15 mouse cellular contexts compared by ENCODE assay signal in the genomic region with DNA sequence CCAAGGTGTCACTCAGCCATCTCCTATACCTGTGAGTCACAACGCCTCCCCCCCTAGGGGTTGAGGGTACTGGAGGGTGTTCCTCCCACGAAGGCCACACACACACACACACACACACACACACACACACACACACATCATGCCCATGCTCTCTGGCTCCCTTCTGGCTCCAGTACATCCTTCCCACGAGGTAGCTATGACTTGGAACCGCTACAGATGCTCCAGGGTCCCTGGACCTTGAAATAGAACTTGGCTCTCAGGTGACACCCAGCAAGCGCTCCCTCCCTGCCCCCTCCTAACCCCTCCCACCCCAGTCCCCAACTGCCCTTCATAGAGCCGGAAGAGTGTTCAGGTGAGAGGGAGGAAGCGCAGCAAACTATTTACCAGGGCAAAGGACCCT. TPM values are rescaled to one million over a fixed set of nuclear protein-coding genes. Genes with fewer than 3 reads are reported as not detected.
"Had no signal": no experiment of that assay in that cellular context is flagged by ENCODE, and none has a peak within 500 bp of the region (broad histone marks: within the 10 kb centered on the region; RNA-seq: fewer than 3 reads in every experiment).

No protein-coding gene starts in this region.

- ATAC-seq: midbrain, embryonic 13.5 days had no signal

- H3K36me3 ChIP-seq: limb, embryonic 13.5 days; midbrain, embryonic 13.5 days; neural tube, embryonic 15.5 days had no signal

- H3K9ac ChIP-seq: limb, embryonic 13.5 days; liver, embryonic 14.5 days; midbrain, embryonic 13.5 days; neural tube, embryonic 15.5 days had no signal

- H3K27ac ChIP-seq: limb, embryonic 13.5 days; liver, embryonic 14.5 days; midbrain, embryonic 13.5 days; neural tube, embryonic 15.5 days had no signal

- DNase-seq: kidney, postnatal 25 days; layer of hippocampus, adult 9-11 months; layer of hippocampus, postnatal 36 days; lung, adult 18-20 months; right cerebral cortex, adult 18-20 months; right cerebral cortex, postnatal 25 days; thymus, adult 18-20 months; thymus, postnatal 14 days had no signal

- H3K9me3 ChIP-seq: midbrain, embryonic 13.5 days; neural tube, embryonic 15.5 days had no signal

- H3K27me3 ChIP-seq: limb, embryonic 13.5 days; midbrain, embryonic 13.5 days; neural tube, embryonic 15.5 days had no signal

- H3K4me2 ChIP-seq: limb, embryonic 13.5 days; midbrain, embryonic 13.5 days; neural tube, embryonic 15.5 days had no signal

- H3K4me3 ChIP-seq: limb, embryonic 13.5 days; midbrain, embryonic 13.5 days; myocyte; neural tube, embryonic 15.5 days had no signal

RNA-seq across cellular contexts. Expression of gene Gm10382, which starts 33.5 kb away (rescaled TPM):
- total RNA-seq: layer of hippocampus, postnatal 36 days; liver, adult 2 months had no signal
- polyA plus RNA-seq: neural tube, embryonic 11.5 days had no signal
